Mouse (Mus musculus) spleen, adult 2 months (tissue): Measurements from ENCODE around the gene Tmem108. TPM values are rescaled to one million over a fixed set of nuclear protein-coding genes. Genes with fewer than 3 reads are reported as not detected.

Source experiments
- DNase-seq, 2 experiments: peaks; one replicate each; pipeline versions ENCODE4 v3.0.0 to v3.0.0-alpha.2; 2012 to 2021; ENCODE audit warnings: low spot score in 2 of 2, low read depth in 1 of 2
- H3K27ac ChIP-seq: fragments of 200-500 bp; 2 replicates; pipeline ENCODE4 v1.5.1; 2012; ENCODE audit warnings: low read length, inconsistent platforms; ENCODE audit not compliant: insufficient read depth
- H3K27me3 ChIP-seq: fragments of 200-500 bp; 2 replicates; pipeline ENCODE4 v1.6.1; 2012; ENCODE audit warnings: mild to moderate bottlenecking, moderate library complexity, low read length, inconsistent platforms; ENCODE audit not compliant: control insufficient read depth, insufficient read depth
- H3K36me3 ChIP-seq: fragments of 200-500 bp; 2 replicates; pipeline ENCODE4 v1.6.1; 2012; ENCODE audit warnings: mild to moderate bottlenecking, low read length, inconsistent platforms; ENCODE audit not compliant: control insufficient read depth, insufficient read depth
- H3K4me1 ChIP-seq: fragments of 200-500 bp; 2 replicates; pipeline ENCODE4 v1.6.1; 2011; ENCODE audit warnings: inconsistent platforms; ENCODE audit not compliant: control insufficient read depth, insufficient read depth, insufficient read length
- H3K4me3 ChIP-seq: fragments of 200-500 bp; 2 replicates; pipeline ENCODE4 v1.5.1; 2011; ENCODE audit warnings: mild to moderate bottlenecking, inconsistent platforms; ENCODE audit not compliant: insufficient read depth, insufficient read length; ENCODE audit errors: extremely low read depth
- CTCF ChIP-seq: fragments of 200-500 bp; IDR thresholded peaks from 2 replicates; pipeline ENCODE4 v1.5.1; 2011; ENCODE audit warnings: mild to moderate bottlenecking, inconsistent platforms; ENCODE audit not compliant: insufficient read depth, insufficient read length, insufficient replicate concordance; ENCODE audit errors: extremely low read depth
- POLR2A ChIP-seq: fragments of 200-500 bp; IDR thresholded peaks from 2 replicates; pipeline ENCODE4 v1.6.1; 2011; ENCODE audit warnings: low read depth, low read length, inconsistent platforms
- WGBS: fragments of 180-500 bp; shearing (Covaris S2); methylation state at CpG from one replicate; pipeline ENCODE4 v1.1.7; 2018; 5-methylcytosine and 5-hydroxymethylcytosine counted together
- polyA plus RNA-seq: library from polyadenylated mRNA; depleted of rRNA; stranded (reverse); fragments of >200 nt; gene quantifications from 2 replicates; pipeline ENCODE4 v1.2.3, GENCODE M21; 2012

Tmem108 gene
- polyA plus RNA-seq, 1 experiment, result 2.2 TPM

GRCm38 (mm10) chr9:103712711-103713110 lies 48.9 kb downstream of the Tmem108 start:
- WGBS, result 66% methylated on average over 7 of the region's 7 CpGs

DNA sequence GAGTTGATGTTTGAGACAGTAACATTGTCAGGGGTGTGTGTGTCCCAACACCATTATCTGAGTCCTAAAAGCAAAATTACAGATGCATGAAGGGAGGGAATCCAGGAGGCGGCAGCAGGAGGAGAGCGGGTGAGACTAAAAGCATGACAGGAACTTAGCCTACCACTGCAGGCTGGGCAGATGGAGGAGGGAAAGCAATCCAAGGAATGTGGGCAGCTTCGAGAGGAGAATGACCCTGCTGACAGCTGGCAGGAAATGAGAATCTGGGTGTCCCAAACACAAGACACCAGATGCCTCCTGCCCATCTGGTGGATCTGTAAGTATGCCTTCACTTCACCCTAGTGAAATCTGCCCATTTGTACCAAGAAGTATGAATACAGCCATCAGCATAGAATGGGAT lies 51.9 kb downstream of the Tmem108 start:
- 64% methylated on average over 3 of the region's 3 CpGs for WGBS

More at GRCm38 (mm10) chr9:103712711-103713110, 48.9 kb downstream of the Tmem108 start:
- no peak overlapping the region for H3K27ac ChIP-seq
- H3K27me3 ChIP-seq, result no peaks in the 10 kb centered on the region
- H3K4me1 ChIP-seq, result peaks cover 9% of the 10 kb centered on the region; the same call in 1 of the 2 replicates
- TF ChIP-seq CTCF (no peak), POLR2A (no peak)
- no peak overlapping the region for H3K4me3 ChIP-seq
- no peak for DNase-seq
- no peaks in the 10 kb centered on the region for H3K36me3 ChIP-seq

DNA sequence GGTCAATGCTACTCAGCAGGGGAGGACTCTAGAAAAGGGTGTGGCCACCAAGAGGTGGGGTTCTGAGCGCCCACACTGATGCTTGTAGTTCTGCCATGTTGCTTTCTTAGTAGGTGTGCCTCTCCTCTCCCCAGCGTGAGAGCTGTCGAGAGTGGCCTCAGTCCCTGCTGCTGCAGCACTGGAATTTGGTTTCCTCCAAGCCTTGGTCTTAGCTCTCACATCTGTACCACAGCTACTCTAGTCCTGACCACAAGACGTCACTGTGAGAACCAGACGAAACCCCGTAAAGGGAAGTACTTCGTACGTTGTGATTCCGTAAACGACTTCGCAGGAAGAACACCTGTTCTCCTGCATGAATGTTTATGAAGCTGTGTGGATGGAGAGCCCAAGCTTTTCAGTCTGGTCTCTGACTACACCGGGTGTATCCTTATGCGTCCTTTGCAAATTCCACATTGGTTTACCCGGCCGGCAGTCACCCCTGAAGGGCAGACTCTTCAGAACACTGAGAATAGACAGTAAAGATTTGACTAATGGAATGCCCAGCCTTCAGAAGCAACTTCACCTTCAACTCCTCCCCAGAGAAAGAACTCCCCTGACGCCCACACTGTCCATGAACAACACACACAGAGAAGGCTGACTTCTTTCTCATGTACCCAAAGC lies 53.0 kb downstream of the Tmem108 start:
- Histone ChIP-seq H3K4me1 (peaks cover 8% of the 10 kb centered on the region; the same call in 1 of the 2 replicates), H3K4me3 (peak overlapping the region; percentile 4; the same call in 1 of the 2 replicates), H3K27ac (peak overlapping the region; percentile 62), H3K27me3 (no peaks in the 10 kb centered on the region), H3K36me3 (no peaks in the 10 kb centered on the region)
- TF ChIP-seq CTCF, result no peak
- no peak; the same call in 1 of the 2 replicates for TF ChIP-seq POLR2A
- peak; percentile 42 to 87 for DNase-seq
- WGBS, result 10% methylated on average over 16 of the region's 16 CpGs

More for the DNA sequence above, 51.9 kb downstream of the Tmem108 start:
- H3K36me3 ChIP-seq, result no peaks in the 10 kb centered on the region
- no peaks in the 10 kb centered on the region for H3K27me3 ChIP-seq
- H3K4me1 ChIP-seq, result peaks cover 8% of the 10 kb centered on the region; the same call in 1 of the 2 replicates
- TF ChIP-seq CTCF (no peak), POLR2A (no peak)
- DNase-seq, result no peak
- no peak overlapping the region for H3K27ac ChIP-seq
- no peak overlapping the region for H3K4me3 ChIP-seq

DNA sequence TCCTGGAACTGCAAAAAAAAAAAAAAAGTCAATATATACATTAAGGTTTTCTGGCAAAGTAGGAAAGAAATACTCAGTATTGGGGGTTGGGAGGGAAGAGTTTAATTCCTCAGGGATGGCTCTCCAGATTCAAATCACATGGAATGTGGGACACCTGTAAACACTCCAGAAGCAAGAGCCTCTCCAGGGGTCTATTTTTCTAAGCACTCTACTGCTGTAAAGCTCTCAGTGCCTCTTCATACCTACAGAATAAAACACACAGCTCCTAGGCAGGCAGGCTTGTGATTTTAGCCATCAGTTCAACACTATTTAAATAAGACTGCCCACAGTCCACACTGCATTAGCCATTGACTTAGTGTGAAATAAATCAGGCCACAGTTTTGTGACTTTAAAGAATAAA lies 53.8 kb downstream of the Tmem108 start:
- Histone ChIP-seq H3K27ac (peak overlapping the region; percentile 62), H3K4me1 (peaks cover 8% of the 10 kb centered on the region; the same call in 1 of the 2 replicates), H3K27me3 (no peaks in the 10 kb centered on the region), H3K36me3 (no peaks in the 10 kb centered on the region), H3K4me3 (no peak overlapping the region)
- no peak for DNase-seq
- TF ChIP-seq CTCF, result no peak
- no peak for TF ChIP-seq POLR2A

DNA sequence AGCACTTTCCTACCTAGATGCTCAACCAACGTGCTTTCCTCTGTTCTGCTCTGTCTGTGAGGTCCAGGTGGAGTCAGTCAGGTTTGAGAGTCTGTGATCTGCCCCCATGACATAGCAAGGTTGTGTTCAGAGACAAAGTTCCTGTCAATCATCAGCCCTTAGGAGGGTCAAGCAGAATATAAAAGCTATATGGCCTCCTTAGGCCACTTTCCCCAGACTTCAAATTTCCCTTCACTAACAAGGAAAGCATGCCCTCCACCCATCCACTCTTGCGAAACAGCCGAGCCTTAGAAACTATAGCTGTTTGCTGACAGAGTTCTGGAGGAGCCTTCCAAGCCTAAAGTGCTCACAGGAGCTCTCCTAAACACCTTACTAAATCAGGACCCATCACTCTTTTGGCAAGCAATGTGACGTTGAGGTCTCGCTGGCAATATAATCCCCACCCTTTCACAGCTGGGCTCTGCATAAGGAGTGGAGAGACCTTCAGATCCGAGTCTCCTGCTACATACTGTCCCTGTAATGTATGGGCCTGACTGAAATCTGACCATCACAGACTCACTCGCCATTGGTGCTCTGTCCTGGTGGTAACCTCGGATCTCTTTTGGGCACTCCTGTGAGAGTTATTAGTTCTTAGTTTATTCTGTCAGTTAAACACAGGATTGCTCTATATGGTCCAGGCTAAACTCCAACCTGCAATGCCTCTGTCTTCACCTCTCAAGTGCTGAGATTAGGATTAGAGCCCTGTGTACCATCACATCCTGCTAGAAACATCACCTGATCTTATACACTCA lies 54.4 kb downstream of the Tmem108 start:
- H3K4me1 ChIP-seq, result peaks cover 8% of the 10 kb centered on the region; the same call in 1 of the 2 replicates
- H3K36me3 ChIP-seq, result no peaks in the 10 kb centered on the region
- no peaks in the 10 kb centered on the region for H3K27me3 ChIP-seq
- DNase-seq, result no peak
- no peak overlapping the region for H3K27ac ChIP-seq
- WGBS, result 85% methylated on average over 8 of the region's 8 CpGs
- TF ChIP-seq CTCF (no peak), POLR2A (no peak)
- H3K4me3 ChIP-seq, result no peak overlapping the region

GRCm38 (mm10) chr9:103705717-103706116 lies 55.9 kb downstream of the Tmem108 start:
- no peak overlapping the region for H3K27ac ChIP-seq
- 94% methylated on average over 4 of the region's 4 CpGs for WGBS
- TF ChIP-seq POLR2A (no peak), CTCF (no peak)

GRCm38 (mm10) chr9:103703014-103703413 lies 58.6 kb downstream of the Tmem108 start:
- no peak for TF ChIP-seq CTCF
- no peaks in the 10 kb centered on the region for H3K27me3 ChIP-seq
- no peaks in the 10 kb centered on the region; the same call in 1 of the 2 replicates for H3K4me1 ChIP-seq
- 91% methylated on average over 16 of the region's 16 CpGs for WGBS
- no peak overlapping the region for H3K27ac ChIP-seq
- H3K4me3 ChIP-seq, result no peak overlapping the region
- no peak for DNase-seq
- H3K36me3 ChIP-seq, result no peaks in the 10 kb centered on the region

More at GRCm38 (mm10) chr9:103705717-103706116, 55.9 kb downstream of the Tmem108 start:
- no peak for DNase-seq
- H3K4me3 ChIP-seq, result no peak overlapping the region
- peaks cover 8% of the 10 kb centered on the region; the same call in 1 of the 2 replicates for H3K4me1 ChIP-seq
- no peaks in the 10 kb centered on the region for H3K27me3 ChIP-seq
- no peaks in the 10 kb centered on the region for H3K36me3 ChIP-seq
